Mouse (Mus musculus): ENCODE measurements around the gene Mier3. TPM values are rescaled to one million over a fixed set of nuclear protein-coding genes. Genes with fewer than 3 reads are reported as not detected.

Gene Mier3
- 17.1 and 19.7 TPM in 2 replicates for polyA plus RNA-seq (2016; fragmentation: Nextera tagmentation; extraction: Ambion mirVana)

DNA sequence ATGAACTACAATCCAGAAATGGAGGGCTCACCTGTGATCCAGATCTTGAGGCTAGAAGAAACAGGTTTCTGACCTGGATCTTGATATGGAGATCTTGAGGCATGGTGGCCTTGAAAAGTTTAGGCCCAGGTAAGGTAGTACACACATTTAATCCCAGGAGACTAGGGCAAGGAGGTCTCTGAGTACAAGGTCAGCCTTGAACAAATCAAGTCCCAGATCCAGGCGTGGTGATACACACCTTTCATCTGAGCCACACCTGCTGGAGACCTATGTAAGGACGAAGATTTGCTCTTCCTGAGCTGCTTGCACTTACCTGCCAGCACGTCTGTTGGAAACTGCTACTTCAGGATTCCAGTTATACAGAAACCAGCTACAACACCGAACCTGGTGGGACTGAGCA, at the start of gene Mier3:
Gene Mier3, plus strand, starts transcription at position 301 of the 400 bp plus-strand sequence.
- Histone ChIP-seq H3K36me3 (no peaks in the 10 kb centered on the region), H3K4me3 (no peak within 1 kb of the TSS), H3K9me3 (0 out of 2 replicates have a peak, but pooled peaks cover under 1% of the 10 kb centered on the region), H3K27ac (no peak within 1 kb of the TSS), H3K4me1 (replicated peaks) (0 out of 2 replicates have a peak, but pooled peaks cover 6% of the 10 kb centered on the region), H3K27me3 (ENCODE audit: insufficient read depth, poor library complexity, severe bottlenecking) (peaks cover 15% of the 10 kb centered on the region)
- WGBS, result 87% methylated on average over 4 of the region's 4 CpGs
- no peak for DNase-seq (ENCODE audit: low spot score)

DNA sequence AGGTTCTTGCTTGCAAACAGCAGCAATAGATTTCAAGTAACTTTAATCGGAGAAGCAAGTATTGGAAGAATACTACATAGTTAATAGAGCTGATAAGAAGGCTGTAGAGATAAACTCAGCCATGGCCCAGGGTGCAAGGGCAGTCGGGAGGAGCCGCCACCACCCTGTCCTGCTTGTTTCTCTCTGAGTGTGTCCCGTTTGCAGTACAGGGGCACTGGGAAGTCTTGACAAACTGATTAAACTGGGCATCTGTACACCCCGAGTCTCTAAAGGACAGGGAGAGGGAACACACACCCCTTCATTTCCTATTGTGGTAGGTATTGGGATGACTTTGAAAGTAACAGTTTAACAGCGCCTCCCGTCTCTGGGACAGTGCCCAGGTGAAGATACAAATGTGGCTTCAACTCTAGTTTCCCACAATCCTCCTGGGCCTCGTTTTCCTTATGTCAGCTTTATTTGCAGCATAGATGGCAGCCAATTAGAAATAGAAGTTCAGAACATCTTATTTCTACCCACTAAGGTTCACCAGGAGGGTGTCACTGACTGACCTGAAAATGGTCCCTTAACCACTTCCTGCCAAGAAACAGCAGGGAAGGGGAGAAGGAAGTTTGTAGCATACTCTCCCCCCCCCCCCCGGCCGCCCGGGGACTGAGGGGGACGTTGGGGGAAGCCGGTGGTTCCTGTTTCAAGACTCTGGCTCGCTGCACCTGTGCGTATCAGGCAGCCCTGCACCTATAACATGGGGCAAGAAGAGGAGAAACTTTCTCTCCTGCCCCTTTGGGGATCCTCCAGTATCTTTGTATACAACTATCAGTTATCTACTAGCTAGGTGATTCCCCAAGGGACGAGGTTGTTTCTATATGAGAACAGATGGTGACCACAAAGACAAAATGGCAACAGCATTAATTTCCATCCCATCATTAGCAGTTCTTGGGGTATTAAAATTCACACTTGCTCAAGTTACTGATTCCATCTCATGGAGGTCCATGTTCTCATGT, 46.3 kb upstream of the Mier3 start:
- WGBS, result 88% methylated on average over 16 of the region's 16 CpGs
- Histone ChIP-seq H3K27me3 (ENCODE audit: insufficient read depth, poor library complexity, severe bottlenecking) (no peaks in the 10 kb centered on the region), H3K4me1 (replicated peaks) (no peaks in the 10 kb centered on the region), H3K9me3 (peaks cover 8% of the 10 kb centered on the region; the same call in 1 of the 2 replicates), H3K4me3 (no peak overlapping the region), H3K27ac (no peak overlapping the region), H3K36me3 (no peaks in the 10 kb centered on the region)
- DNase-seq (ENCODE audit: low spot score), result no peak

DNA sequence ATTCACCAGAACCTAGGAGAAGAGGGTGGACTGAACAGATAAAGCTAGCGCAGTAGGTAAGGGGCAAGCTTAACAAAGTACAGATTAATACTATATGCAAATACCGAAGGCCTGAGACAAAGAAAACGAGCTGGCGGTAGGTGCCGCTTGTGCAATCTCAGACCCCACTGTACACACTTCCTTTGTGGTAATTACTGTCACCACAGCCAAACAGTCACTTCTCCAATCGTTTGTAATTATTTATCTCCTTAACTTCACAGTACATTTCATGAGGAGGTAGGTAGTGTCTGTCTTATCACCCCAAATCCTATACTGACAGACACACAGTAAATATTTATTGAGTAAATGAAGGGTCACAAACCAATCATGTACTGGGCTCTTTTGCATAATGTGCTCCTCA, 40.5 kb upstream of the Mier3 start:
- WGBS, result 91% methylated on average over 6 of the region's 6 CpGs
- no peak overlapping the region for H3K4me3 ChIP-seq
- no peaks in the 10 kb centered on the region for H3K27me3 ChIP-seq (ENCODE audit: insufficient read depth, poor library complexity, severe bottlenecking)
- H3K4me1 ChIP-seq (replicated peaks), result no peaks in the 10 kb centered on the region
- H3K36me3 ChIP-seq, result no peaks in the 10 kb centered on the region
- no peak for DNase-seq (ENCODE audit: low spot score)
- H3K27ac ChIP-seq, result no peak overlapping the region
- H3K9me3 ChIP-seq, result peaks cover 8% of the 10 kb centered on the region; the same call in 1 of the 2 replicates

DNA sequence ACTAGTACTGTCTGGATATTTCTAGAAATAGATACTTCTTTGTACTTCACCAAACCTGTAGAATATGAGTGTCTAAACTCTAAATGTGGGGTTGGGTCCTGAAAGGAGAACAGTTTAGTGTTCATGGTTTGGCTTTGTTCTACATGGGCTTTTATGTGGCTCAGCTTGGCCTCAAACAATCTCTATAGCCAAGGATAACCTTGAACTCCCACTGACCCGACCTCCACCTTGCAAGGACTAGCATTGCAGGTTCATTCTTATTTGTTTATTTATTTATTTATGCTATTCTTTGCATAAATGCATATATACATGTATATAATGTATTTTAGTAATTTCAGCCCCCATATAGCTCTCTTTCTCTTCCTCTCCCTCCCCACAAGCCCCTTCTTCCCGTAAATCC, 37.1 kb upstream of the Mier3 start:
- Histone ChIP-seq H3K9me3 (no peaks in the 10 kb centered on the region), H3K4me3 (no peak overlapping the region), H3K27me3 (ENCODE audit: insufficient read depth, poor library complexity, severe bottlenecking) (no peaks in the 10 kb centered on the region), H3K4me1 (replicated peaks) (no peaks in the 10 kb centered on the region), H3K27ac (no peak overlapping the region), H3K36me3 (no peaks in the 10 kb centered on the region)
- no peak for DNase-seq (ENCODE audit: low spot score)
- 66% methylated on average over 2 of the region's 2 CpGs for WGBS

DNA sequence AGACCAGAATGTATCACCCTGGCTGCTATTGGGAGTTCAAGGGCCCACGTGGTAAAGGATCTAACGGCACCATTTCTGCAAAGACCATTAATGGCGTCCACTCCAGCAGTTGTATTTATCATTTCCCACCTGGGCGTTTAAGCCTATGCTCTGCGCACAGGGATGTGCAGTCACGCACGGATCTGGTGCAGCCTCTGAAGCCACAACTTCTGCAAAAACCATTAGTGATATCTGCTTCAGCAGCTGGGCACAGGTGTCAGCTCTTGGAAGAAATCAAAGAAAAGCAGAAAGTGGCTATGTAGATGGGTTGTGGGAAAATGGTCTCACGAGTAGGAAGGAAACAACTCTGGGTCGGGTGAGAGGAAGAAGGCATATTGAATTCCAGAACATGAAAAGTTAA, 34.6 kb upstream of the Mier3 start:
- 93% methylated on average over 9 of the region's 9 CpGs for whole genome bisulfite sequencing
- H3K4me3 ChIP-seq, result no peak overlapping the region

GRCm38 (mm10) chr13:111647279-111647678, 33.5 kb upstream of the Mier3 start:
- H3K36me3 ChIP-seq, result no peaks in the 10 kb centered on the region
- WGBS, result 90% methylated on average over 4 of the region's 4 CpGs
- H3K27ac ChIP-seq, result no peak overlapping the region
- no peaks in the 10 kb centered on the region for H3K9me3 ChIP-seq
- no peak overlapping the region for H3K4me3 ChIP-seq
- no peaks in the 10 kb centered on the region for H3K4me1 ChIP-seq (replicated peaks)
- DNase-seq (ENCODE audit: low spot score), result no peak
- no peaks in the 10 kb centered on the region for H3K27me3 ChIP-seq (ENCODE audit: insufficient read depth, poor library complexity, severe bottlenecking)

More for the DNA sequence above, 34.6 kb upstream of the Mier3 start:
- Histone ChIP-seq H3K36me3 (no peaks in the 10 kb centered on the region), H3K9me3 (no peaks in the 10 kb centered on the region), H3K27ac (no peak overlapping the region), H3K4me1 (replicated peaks) (no peaks in the 10 kb centered on the region), H3K27me3 (ENCODE audit: insufficient read depth, poor library complexity, severe bottlenecking) (no peaks in the 10 kb centered on the region)
- no peak for DNase-seq (ENCODE audit: low spot score)

DNA sequence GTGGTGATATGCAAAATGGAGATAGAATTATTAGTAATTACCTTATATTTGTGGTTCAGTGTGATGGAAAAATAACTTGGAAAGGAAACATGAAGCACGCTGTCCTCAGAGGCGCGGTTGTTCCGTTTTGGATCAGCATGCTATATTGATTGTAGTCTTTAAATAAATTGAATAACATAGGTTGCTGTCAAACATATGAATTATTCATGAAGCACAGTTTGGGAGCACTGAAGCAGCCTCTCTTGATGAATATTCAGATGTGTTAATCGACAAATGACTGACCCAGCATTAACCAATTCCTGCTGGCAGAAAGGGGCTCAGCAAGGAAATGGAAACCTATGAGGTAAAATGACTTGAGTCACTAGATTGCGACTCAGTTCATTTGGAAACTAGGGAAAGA, 29.8 kb upstream of the Mier3 start:
- Histone ChIP-seq H3K27ac (no peak overlapping the region), H3K36me3 (no peaks in the 10 kb centered on the region), H3K4me3 (no peak overlapping the region), H3K9me3 (no peaks in the 10 kb centered on the region), H3K27me3 (ENCODE audit: insufficient read depth, poor library complexity, severe bottlenecking) (no peaks in the 10 kb centered on the region), H3K4me1 (replicated peaks) (no peaks in the 10 kb centered on the region)
- WGBS, result 78% methylated on average over 6 of the region's 6 CpGs
- DNase-seq (ENCODE audit: low spot score), result no peak

- no peaks in the 10 kb centered on the region for H3K27me3 ChIP-seq (ENCODE audit: insufficient read depth, poor library complexity, severe bottlenecking)
- H3K4me3 ChIP-seq, result no peak overlapping the region
- DNase-seq (ENCODE audit: low spot score), result no peak
- H3K4me1 ChIP-seq (replicated peaks), result peaks cover 2% of the 10 kb centered on the region; the same call in 1 of the 2 replicates
- H3K36me3 ChIP-seq, result no peaks in the 10 kb centered on the region
- no peak overlapping the region for H3K27ac ChIP-seq
- WGBS, result 89% methylated on average over 4 of the region's 4 CpGs
- no peaks in the 10 kb centered on the region for H3K9me3 ChIP-seq
These were observed 25.5 kb upstream of the Mier3 start for GRCm38 (mm10) chr13:111655273-111655672.

DNA sequence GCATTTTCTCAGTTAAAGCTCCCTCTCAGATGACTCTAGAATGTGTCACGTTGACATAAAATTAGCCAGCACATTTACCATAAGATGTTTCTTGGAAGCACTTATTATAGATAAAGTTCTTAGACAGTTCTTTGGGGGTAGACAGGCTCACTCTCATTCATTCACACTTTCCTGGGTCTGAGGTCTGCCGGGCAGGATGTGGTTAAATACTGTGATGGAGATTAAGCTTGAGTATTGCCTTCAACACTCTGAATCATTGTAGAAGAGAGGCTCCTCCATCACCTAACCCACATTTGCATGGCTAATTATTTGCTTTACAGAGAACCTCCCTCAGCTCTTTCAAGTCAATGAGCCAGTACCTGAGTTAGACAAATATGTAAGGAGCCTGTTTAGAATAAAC, 24.9 kb upstream of the Mier3 start:
- H3K27me3 ChIP-seq (ENCODE audit: insufficient read depth, poor library complexity, severe bottlenecking), result no peaks in the 10 kb centered on the region
- H3K9me3 ChIP-seq, result no peaks in the 10 kb centered on the region
- H3K4me3 ChIP-seq, result no peak overlapping the region
- no peak for DNase-seq (ENCODE audit: low spot score)
- 87% methylated on average over 2 of the region's 2 CpGs for WGBS
- H3K27ac ChIP-seq, result no peak overlapping the region
- no peaks in the 10 kb centered on the region for H3K36me3 ChIP-seq
- H3K4me1 ChIP-seq (replicated peaks), result peaks cover 2% of the 10 kb centered on the region; the same call in 1 of the 2 replicates

GRCm38 (mm10) chr13:111656309-111656708, 24.5 kb upstream of the Mier3 start:
- no peak overlapping the region for H3K27ac ChIP-seq
- no peak for DNase-seq (ENCODE audit: low spot score)
- 79% methylated on average over 10 of the region's 10 CpGs for WGBS
- H3K27me3 ChIP-seq (ENCODE audit: insufficient read depth, poor library complexity, severe bottlenecking), result no peaks in the 10 kb centered on the region
- H3K36me3 ChIP-seq, result no peaks in the 10 kb centered on the region
- no peaks in the 10 kb centered on the region for H3K9me3 ChIP-seq
- H3K4me1 ChIP-seq (replicated peaks), result peaks cover 2% of the 10 kb centered on the region; the same call in 1 of the 2 replicates
- H3K4me3 ChIP-seq, result no peak overlapping the region

DNA sequence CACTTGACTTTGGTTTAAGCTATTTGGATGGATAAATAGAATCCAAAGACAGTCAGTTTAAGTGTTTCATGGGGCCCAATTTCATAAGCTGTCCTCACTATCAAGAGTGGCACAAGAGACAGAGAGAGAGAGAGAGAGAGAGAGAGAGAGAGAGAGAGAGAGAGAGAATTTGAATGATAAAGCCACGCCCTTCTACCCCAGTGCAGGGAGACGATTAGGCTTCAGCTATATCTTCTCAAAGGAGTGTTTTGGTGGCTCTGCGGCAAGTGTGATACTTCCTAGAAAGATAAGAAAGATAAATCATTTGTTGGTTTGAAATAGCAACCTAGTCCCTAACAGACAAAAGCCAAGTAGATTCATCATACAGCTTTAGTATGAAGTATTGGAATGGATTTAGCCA, 24.0 kb upstream of the Mier3 start:
- no peak overlapping the region for H3K4me3 ChIP-seq
- no peak overlapping the region for H3K27ac ChIP-seq
- WGBS, result 85% methylated on average over 3 of the region's 3 CpGs
- no peaks in the 10 kb centered on the region for H3K27me3 ChIP-seq (ENCODE audit: insufficient read depth, poor library complexity, severe bottlenecking)
- H3K9me3 ChIP-seq, result no peaks in the 10 kb centered on the region
- peaks cover 2% of the 10 kb centered on the region; the same call in 1 of the 2 replicates for H3K4me1 ChIP-seq (replicated peaks)
- H3K36me3 ChIP-seq, result no peaks in the 10 kb centered on the region
- no peak for DNase-seq (ENCODE audit: low spot score)

GRCm38 (mm10) chr13:111658501-111659280, 22.1 kb upstream of the Mier3 start:
- 70% methylated on average over 12 of the region's 12 CpGs for WGBS
- Histone ChIP-seq H3K9me3 (no peaks in the 10 kb centered on the region), H3K27ac (no peak overlapping the region), H3K27me3 (ENCODE audit: insufficient read depth, poor library complexity, severe bottlenecking) (no peaks in the 10 kb centered on the region), H3K4me1 (replicated peaks) (peaks cover 2% of the 10 kb centered on the region; the same call in 1 of the 2 replicates), H3K4me3 (no peak overlapping the region), H3K36me3 (no peaks in the 10 kb centered on the region)
- peak; percentile 3 for DNase-seq (ENCODE audit: low spot score)
